Mouse (Mus musculus) small intestine, adult 2 months (tissue): Measurements from ENCODE around the gene Mbtd1. TPM values are rescaled to one million over a fixed set of nuclear protein-coding genes. Genes with fewer than 3 reads are reported as not detected.

Experiments
- H3K27ac ChIP-seq: fragments of 200-500 bp; 2 replicates; pipeline ENCODE4 v1.5.1; 2012; ENCODE audit warnings: low read depth, low read length, control low read depth, inconsistent platforms; ENCODE audit not compliant: insufficient read depth
- H3K27me3 ChIP-seq: fragments of 200-500 bp; 2 replicates; pipeline ENCODE4 v1.6.1; 2012; ENCODE audit warnings: mild to moderate bottlenecking, moderate library complexity, low read length, inconsistent platforms; ENCODE audit not compliant: control insufficient read depth, insufficient read depth
- H3K36me3 ChIP-seq: fragments of 200-500 bp; 2 replicates; pipeline ENCODE4 v1.6.1; 2012; ENCODE audit warnings: mild to moderate bottlenecking, low read length, control low read depth, inconsistent platforms; ENCODE audit not compliant: control insufficient read depth, insufficient read depth
- H3K4me1 ChIP-seq: fragments of 200-500 bp; 2 replicates; pipeline ENCODE4 v1.6.1; 2012; ENCODE audit warnings: low read length, inconsistent platforms, mixed read lengths; ENCODE audit not compliant: control insufficient read depth, insufficient read depth, insufficient read length
- H3K4me3 ChIP-seq: fragments of 200-500 bp; 2 replicates; pipeline ENCODE4 v1.5.1; 2012; ENCODE audit warnings: low read depth, mild to moderate bottlenecking, control low read depth, inconsistent platforms, low read length, moderate library complexity
- CTCF ChIP-seq: fragments of 200-500 bp; IDR thresholded peaks from 2 replicates; pipeline ENCODE4 v1.5.1; 2012; ENCODE audit warnings: low read depth, mild to moderate bottlenecking, control low read depth, inconsistent platforms, low read length, moderate library complexity, mixed read lengths; ENCODE audit not compliant: insufficient replicate concordance, insufficient read length; ENCODE audit errors: extremely low read depth
- POLR2A ChIP-seq: fragments of 200-500 bp; IDR thresholded peaks from 2 replicates; pipeline ENCODE4 v1.6.1; 2012; ENCODE audit warnings: low read depth, mild to moderate bottlenecking, control low read depth, inconsistent platforms, low read length, moderate library complexity
- WGBS: fragments of 180-500 bp; shearing (Covaris S2); methylation state at CpG from one replicate; pipeline ENCODE4 v1.1.7; 2018; 5-methylcytosine and 5-hydroxymethylcytosine counted together
- polyA plus RNA-seq: library from polyadenylated mRNA; depleted of rRNA; stranded (reverse); fragments of >200 nt; gene quantifications from 2 replicates; pipeline ENCODE4 v1.2.3, GENCODE M21; 2012

Gene Mbtd1
- polyA plus RNA-seq, 1 experiment, result 0.91 TPM

DNA sequence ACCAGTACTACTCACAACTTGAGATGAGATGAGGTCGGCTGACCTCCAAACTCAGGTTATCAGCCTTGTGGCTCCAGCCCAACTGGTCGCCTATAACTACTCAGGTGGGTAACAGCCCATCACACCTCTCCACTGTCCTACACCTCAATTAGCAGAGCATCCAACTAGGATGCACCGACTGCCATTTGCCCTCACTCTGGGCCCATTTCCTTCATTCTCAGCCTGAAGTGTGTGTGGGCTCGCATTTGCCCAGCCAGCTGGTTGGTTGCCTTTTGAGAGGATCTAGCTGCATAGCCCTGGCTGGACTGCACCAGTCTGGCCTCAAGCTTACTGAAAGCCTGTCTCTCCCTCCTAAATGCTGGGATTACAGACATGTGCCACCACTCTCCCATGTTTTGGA, 72.1 kb downstream of the Mbtd1 start:
- Histone ChIP-seq H3K4me3 (no peak overlapping the region), H3K27me3 (no peaks in the 10 kb centered on the region), H3K36me3 (peaks cover 12% of the 10 kb centered on the region), H3K4me1 (peaks cover 12% of the 10 kb centered on the region), H3K27ac (no peak overlapping the region)
- 83% methylated on average over 4 of the region's 4 CpGs for WGBS
- TF ChIP-seq POLR2A, result no peak
- no peak for TF ChIP-seq CTCF

DNA sequence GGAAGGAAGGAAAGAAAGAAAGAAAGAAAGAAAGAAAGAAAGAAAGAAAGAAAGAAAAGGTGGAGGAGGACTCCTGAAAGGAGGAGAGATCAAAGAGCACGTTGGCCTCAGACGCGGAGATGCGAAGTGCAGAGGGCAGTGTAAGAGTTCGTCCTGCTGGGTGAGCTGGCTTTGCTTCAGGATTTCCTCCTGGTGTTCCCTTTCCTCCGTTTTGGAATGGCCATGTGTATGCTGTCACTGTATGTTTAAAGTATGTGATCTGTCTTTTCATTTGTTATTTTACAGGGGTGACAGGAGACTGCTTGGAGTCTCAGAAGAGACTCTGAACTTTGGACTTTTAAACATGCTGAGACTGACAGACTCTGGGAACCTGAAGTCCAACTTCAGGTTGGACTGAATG, 75.8 kb downstream of the Mbtd1 start:
- Histone ChIP-seq H3K4me3 (no peak overlapping the region), H3K27ac (peak overlapping the region; percentile 89), H3K4me1 (peaks cover 6% of the 10 kb centered on the region), H3K36me3 (peaks cover 23% of the 10 kb centered on the region), H3K27me3 (no peaks in the 10 kb centered on the region)
- WGBS, result 64% methylated on average over 6 of the region's 6 CpGs
- no peak for TF ChIP-seq POLR2A
- TF ChIP-seq CTCF, result no peak

DNA sequence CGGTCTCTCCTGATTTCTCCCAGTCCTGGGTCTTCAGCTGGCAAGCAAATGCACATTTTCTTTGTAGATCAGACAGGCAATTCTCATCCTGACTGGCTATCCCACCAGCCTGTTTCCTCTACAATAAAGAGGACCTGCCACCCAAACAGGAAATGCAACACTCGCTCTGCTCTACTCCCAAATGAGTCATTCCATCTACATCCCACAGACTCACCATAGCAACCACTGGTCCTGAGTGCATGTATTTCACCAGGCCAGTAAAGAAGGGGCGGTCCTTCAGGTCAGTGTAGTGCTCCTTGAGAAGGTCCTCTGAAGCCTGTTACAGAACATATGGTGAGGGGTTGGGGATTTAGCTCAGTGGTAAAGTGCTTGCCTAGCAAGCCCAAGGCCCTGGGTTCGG, 77.4 kb downstream of the Mbtd1 start:
- no peaks in the 10 kb centered on the region for H3K27me3 ChIP-seq
- TF ChIP-seq CTCF, result no peak
- no peak for TF ChIP-seq POLR2A
- peaks cover 23% of the 10 kb centered on the region for H3K36me3 ChIP-seq
- 83% methylated on average over 4 of the region's 4 CpGs for WGBS
- H3K4me3 ChIP-seq, result no peak overlapping the region
- no peak overlapping the region for H3K27ac ChIP-seq
- H3K4me1 ChIP-seq, result peaks cover 2% of the 10 kb centered on the region

DNA sequence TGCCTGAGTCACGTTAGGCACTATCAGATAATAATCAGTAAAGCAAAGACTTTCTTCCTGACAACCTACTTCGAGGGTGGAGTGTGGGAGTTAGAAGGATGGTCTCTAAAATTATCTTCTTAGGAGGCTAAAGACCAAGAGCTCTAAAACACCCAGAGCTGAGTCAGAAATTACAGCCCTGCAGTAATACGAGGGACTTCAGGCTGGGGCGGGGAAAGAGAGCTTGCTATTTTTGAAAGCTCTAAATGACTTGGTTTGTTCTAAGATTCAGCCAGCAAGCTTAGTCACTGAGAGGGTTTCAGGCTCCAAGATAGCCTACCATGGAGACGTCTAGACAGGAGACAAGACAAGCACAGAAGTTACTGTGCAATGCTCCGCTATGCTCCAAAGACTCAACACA, 79.7 kb downstream of the Mbtd1 start:
- Histone ChIP-seq H3K27me3 (no peaks in the 10 kb centered on the region), H3K27ac (no peak overlapping the region), H3K36me3 (peaks cover 20% of the 10 kb centered on the region), H3K4me3 (no peak overlapping the region), H3K4me1 (peaks cover 2% of the 10 kb centered on the region)
- TF ChIP-seq CTCF, result no peak
- TF ChIP-seq POLR2A, result no peak
- WGBS, result 84% methylated on average over 6 of the region's 6 CpGs

DNA sequence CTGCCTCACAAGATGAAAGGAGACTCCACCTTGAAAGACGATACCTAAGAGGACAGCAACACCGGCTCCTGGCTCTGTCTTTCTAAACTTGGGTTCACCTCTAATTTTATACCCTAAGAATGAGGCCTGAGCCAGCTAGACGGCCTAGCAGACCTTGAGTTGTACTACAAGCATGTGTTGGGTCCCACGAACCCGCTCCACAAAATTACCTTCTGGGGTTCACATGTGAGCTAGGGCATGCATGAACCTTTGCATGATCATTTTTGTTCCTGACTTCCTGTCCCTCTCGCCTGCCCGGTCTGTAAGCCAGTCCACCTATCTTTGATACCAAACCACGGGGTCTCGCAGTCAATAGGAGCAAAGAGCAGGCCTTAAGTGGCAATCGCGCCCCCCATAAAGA, 81.7 kb downstream of the Mbtd1 start:
- H3K27me3 ChIP-seq, result no peaks in the 10 kb centered on the region
- peak overlapping the region; percentile 18 for H3K27ac ChIP-seq
- TF ChIP-seq POLR2A, result no peak
- no peak for TF ChIP-seq CTCF
- no peaks in the 10 kb centered on the region; the same call in 1 of the 2 replicates for H3K4me1 ChIP-seq
- WGBS, result 3% methylated on average over 11 of the region's 11 CpGs
- peaks cover 13% of the 10 kb centered on the region for H3K36me3 ChIP-seq
- peak overlapping the region; percentile 73 for H3K4me3 ChIP-seq

DNA sequence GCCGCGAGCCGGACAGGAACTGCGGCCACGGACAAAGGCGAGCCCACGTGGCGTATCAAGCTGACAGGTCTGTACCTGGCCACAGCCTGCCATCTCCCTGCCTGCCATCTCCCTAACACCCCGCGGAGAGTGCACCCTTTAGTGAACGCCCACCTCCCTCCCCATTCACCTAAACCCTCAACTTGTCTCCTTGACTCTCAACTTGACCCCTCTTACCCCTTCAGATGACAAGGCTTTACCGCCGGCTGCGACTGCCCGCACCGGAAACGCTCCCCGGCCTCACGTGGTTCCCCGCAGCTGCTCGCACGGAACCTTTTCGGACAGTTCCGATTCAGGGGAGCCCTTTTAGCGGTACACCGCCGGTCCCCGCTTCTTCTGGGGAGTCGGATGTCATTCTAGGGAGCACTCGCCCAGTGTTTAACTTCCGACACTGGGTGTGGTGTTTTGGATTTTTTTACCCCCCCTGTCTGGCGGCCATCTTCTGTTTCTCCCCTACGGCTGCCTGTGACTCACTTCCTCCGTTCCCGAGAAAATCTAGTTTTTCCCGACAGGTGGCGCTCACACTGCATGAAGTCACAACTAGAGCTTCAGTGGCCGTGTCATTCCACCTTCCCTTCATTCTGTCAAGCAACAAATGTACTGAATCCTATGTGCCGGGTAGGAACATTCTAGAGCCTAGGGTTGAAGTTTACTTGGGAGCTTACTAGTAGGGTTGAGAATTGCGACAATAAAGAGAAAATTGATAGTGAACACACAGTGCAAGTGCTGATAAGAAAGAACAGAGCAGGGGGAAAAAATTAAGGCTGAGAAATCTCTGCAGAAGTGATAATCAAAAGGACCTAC, 82.6 kb downstream of the Mbtd1 start, which contains the start of the genes Gm20390 and Nme1:
Gene Gm20390, minus strand, starts transcription at position 289 of the 843 bp plus-strand sequence.
Gene Nme1, minus strand, starts transcription at position 517 of the 843 bp plus-strand sequence.
- Histone ChIP-seq H3K4me3 (peak within 1 kb of the TSS; percentile 73), H3K27ac (peak within 1 kb of the TSS; percentile 18), H3K27me3 (no peaks in the 10 kb centered on the region), H3K36me3 (peaks cover 13% of the 10 kb centered on the region), H3K4me1 (no peaks in the 10 kb centered on the region; the same call in 1 of the 2 replicates)
- peak; percentile 57 for TF ChIP-seq POLR2A
- TF ChIP-seq CTCF, result peak; percentile 88; the same call in 1 of the 2 replicates
- WGBS, result under 1% methylated on average over 40 of the region's 40 CpGs

DNA sequence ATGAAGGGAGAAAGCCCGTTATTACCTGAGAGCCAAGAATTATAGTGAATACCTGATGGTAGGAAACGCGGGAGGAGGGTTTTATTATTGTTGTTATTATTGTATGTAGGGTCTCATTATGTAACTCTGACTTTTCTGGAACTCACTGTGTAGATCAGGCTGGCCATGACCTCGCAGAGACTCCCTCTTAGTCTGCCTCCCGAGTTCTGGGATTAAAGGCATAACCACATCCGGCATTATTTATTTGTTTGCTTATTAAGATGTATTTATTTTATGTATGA, 83.1 kb downstream of the Mbtd1 start:
- no peak for TF ChIP-seq CTCF
- TF ChIP-seq POLR2A, result no peak
- WGBS, result 31% methylated on average over 6 of the region's 6 CpGs
- Histone ChIP-seq H3K27ac (no peak overlapping the region), H3K27me3 (no peaks in the 10 kb centered on the region), H3K4me3 (no peak overlapping the region), H3K4me1 (no peaks in the 10 kb centered on the region; the same call in 1 of the 2 replicates), H3K36me3 (peaks cover 11% of the 10 kb centered on the region)
